Mouse (Mus musculus): Measurements from ENCODE around the gene Lrmda. TPM values are rescaled to one million over a fixed set of nuclear protein-coding genes. Genes with fewer than 3 reads are reported as not detected.

Gene Lrmda
- total and polyA plus RNA-seq, 3 experiments = 5.1 to 5.9 TPM; not detected in 1

DNA sequence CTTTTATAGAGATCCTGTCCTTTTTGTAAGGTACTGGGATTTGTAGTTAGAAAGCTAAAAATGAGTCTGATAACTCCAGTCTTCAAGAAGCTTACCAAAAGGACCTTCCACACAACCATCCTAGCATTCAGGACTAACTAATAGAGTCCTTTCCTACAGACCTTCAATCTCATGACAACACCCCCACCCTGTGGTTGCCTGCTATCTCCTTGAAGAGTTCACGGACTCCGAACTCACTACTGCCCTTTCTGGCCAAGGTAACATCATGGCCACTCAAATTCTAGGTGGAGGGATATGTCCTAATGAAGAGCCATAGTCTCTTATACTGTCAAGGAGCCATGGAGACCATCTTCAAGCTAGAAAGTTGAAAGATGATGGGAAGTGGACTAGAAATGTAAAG is 762.2 kb downstream of the Lrmda start:
- Histone ChIP-seq H3K9ac (ENCODE audit: control insufficient read depth, low read depth, low read length, poor library complexity, severe bottlenecking) (no peak overlapping the region), H3K27ac (ENCODE audit: control insufficient read depth, low read depth, low read length) (no peak overlapping the region), H3K4me1 (ENCODE audit: control insufficient read depth in 1 of 2, insufficient read depth in 2 of 2, low read length in 2 of 2) (no peaks in the 10 kb centered on the region), H3K79me2 (ENCODE audit: control insufficient read depth, insufficient read depth, low read length, poor library complexity) (no peaks in the 10 kb centered on the region), H3K36me3 (ENCODE audit: control insufficient read depth in 1 of 2, insufficient read depth in 2 of 2, low read length in 2 of 2) (no peaks in the 10 kb centered on the region), H3K9me3 (replicated peaks; ENCODE audit: insufficient read depth, low read length) (no peaks in the 10 kb centered on the region), H3K4me3 (ENCODE audit: control insufficient read depth in 1 of 2, insufficient read depth in 1 of 2, low read depth in 2 of 2, low read length in 2 of 2) (no peak overlapping the region), H3K27me3 (ENCODE audit: control insufficient read depth in 1 of 2, insufficient read depth in 2 of 2, low read length in 2 of 2) (no peaks in the 10 kb centered on the region)
- DNase-seq (ENCODE audit: low read depth, low spot score) = no peak
- TF ChIP-seq POLR2AphosphoS5 (IDR thresholded peaks at IDR 0.05; ENCODE audit: borderline replicate concordance, low read depth, low read length) (no peak), SIN3A (IDR thresholded peaks at IDR 0.05; ENCODE audit: low read length) (no peak), RAD21 (IDR thresholded peaks at IDR 0.05; ENCODE audit: low read depth, low read length) (peak; percentile 39), MAZ (IDR thresholded peaks at IDR 0.05; ENCODE audit: low read depth, low read length) (no peak), SMC3 (IDR thresholded peaks at IDR 0.05; ENCODE audit: low read depth, low read length) (peak; percentile 25; the same call in 1 of the 2 replicates), ZC3H11A (IDR thresholded peaks at IDR 0.05; ENCODE audit: low read depth, low read length) (0 out of 2 replicates have a peak, but pooled peaks have one; percentile 7), CTCF (IDR thresholded peaks at IDR 0.05 in 2 of 3, conservative IDR thresholded peaks at IDR 0.05 in 1 of 3; ENCODE audit: control insufficient read depth in 1 of 3, insufficient read depth in 1 of 3, low read depth in 2 of 3, low read length in 3 of 3, poor library complexity in 1 of 3, severe bottlenecking in 1 of 3) (peak in 2 of 3 experiments; percentile 10 to 35; a peak in 2 of 6 replicates), ZKSCAN1 (IDR thresholded peaks at IDR 0.05; ENCODE audit: low read depth, low read length) (no peak)

DNA sequence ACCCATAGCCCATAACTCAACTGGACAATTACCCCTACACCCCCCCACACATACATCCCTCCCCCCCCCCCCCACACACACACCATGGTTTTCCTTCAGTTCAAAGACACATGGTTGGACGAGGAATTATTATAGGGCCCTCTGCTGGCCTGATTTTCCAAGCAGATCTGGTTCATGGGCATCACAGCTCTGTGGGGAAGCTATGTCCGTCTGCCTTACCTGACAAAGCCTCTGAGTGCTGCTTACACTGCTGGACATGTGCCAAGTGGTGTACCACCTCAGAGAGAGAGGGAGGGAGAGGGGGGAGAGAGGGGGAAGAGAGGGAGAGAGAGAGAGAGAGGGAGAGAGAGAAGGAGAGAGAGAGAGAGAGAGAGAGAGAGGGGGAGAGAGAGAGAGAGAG is 762.9 kb downstream of the Lrmda start:
- no peak overlapping the region for H3K9ac ChIP-seq (ENCODE audit: control insufficient read depth, low read depth, low read length, poor library complexity, severe bottlenecking)
- no peak for DNase-seq (ENCODE audit: low read depth, low spot score)
- H3K9me3 ChIP-seq (replicated peaks; ENCODE audit: insufficient read depth, low read length) = no peaks in the 10 kb centered on the region
- no peaks in the 10 kb centered on the region for H3K4me1 ChIP-seq (ENCODE audit: control insufficient read depth in 1 of 2, insufficient read depth in 2 of 2, low read length in 2 of 2)
- no peaks in the 10 kb centered on the region for H3K36me3 ChIP-seq (ENCODE audit: control insufficient read depth in 1 of 2, insufficient read depth in 2 of 2, low read length in 2 of 2)
- no peak overlapping the region for H3K4me3 ChIP-seq (ENCODE audit: control insufficient read depth in 1 of 2, insufficient read depth in 1 of 2, low read depth in 2 of 2, low read length in 2 of 2)
- H3K79me2 ChIP-seq (ENCODE audit: control insufficient read depth, insufficient read depth, low read length, poor library complexity) = no peaks in the 10 kb centered on the region
- TF ChIP-seq TAL1 (IDR thresholded peaks at IDR 0.05; ENCODE audit: low read length) = no peak
- no peak for TF ChIP-seq MAZ (IDR thresholded peaks at IDR 0.05; ENCODE audit: low read depth, low read length)
- no peak for TF ChIP-seq E2F4 (IDR thresholded peaks at IDR 0.05; ENCODE audit: borderline replicate concordance, low read depth, low read length)
- TF ChIP-seq CTCF (IDR thresholded peaks at IDR 0.05 in 2 of 3, conservative IDR thresholded peaks at IDR 0.05 in 1 of 3; ENCODE audit: control insufficient read depth in 1 of 3, insufficient read depth in 1 of 3, low read depth in 2 of 3, low read length in 3 of 3, poor library complexity in 1 of 3, severe bottlenecking in 1 of 3) = peak in 1 of 3 experiments; percentile 6; a peak in 2 of 6 replicates
- no peak for TF ChIP-seq JUND (IDR thresholded peaks at IDR 0.05; ENCODE audit: low read depth, low read length)
- no peaks in the 10 kb centered on the region for H3K27me3 ChIP-seq (ENCODE audit: control insufficient read depth in 1 of 2, insufficient read depth in 2 of 2, low read length in 2 of 2)
- no peak overlapping the region for H3K27ac ChIP-seq (ENCODE audit: control insufficient read depth, low read depth, low read length)

DNA sequence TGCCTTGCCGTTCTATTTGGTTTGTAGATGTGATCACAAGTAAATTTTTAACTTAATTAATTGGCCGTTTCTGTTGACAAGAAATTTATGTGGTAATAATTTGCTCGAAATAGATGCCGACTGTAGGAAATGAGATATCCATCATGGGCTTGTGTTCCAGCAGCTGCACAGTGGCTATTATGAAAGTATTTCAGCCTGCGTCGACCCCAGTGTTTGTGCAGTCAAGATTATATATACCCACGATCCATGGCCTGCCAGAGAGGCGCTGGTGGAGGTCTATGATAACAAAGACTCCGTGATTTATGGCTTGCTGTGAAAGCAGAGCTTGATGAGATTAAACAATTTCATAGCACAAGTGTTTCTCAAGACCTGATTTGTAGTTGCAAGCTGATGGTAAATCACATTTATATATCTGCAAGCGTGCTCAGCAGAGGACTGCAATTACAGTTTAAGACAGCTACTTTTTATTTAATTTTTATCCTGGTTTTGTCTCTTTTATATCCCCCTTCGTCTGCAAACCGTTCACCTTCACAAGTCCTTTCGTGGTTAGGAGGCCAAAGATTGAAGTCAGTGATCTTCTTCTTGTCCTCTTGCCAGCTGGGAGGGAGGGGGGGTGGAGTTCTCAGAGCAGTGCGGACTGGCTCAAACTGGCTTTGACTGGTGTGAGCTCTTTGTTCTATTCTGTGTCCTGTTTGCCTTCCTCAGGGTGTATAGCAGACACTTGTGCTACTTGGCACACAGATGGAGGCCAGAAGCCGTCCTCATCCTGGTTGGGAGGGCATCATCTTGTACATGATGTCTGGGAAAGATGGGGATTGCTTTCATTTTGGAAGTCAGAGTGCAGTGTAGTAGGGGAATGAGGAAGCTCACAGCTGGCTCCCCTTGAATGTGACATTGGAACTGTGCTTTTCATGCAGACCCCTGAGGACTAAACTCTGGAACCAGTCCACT is 764.0 kb downstream of the Lrmda start:
- no peaks in the 10 kb centered on the region for H3K79me2 ChIP-seq (ENCODE audit: control insufficient read depth, insufficient read depth, low read length, poor library complexity)
- H3K9me3 ChIP-seq (replicated peaks; ENCODE audit: insufficient read depth, low read length) = no peaks in the 10 kb centered on the region
- no peaks in the 10 kb centered on the region for H3K36me3 ChIP-seq (ENCODE audit: control insufficient read depth in 1 of 2, insufficient read depth in 2 of 2, low read length in 2 of 2)
- H3K4me3 ChIP-seq (ENCODE audit: control insufficient read depth in 1 of 2, insufficient read depth in 1 of 2, low read depth in 2 of 2, low read length in 2 of 2) = no peak overlapping the region
- no peak overlapping the region for H3K27ac ChIP-seq (ENCODE audit: control insufficient read depth, low read depth, low read length)
- peak; percentile 23 for DNase-seq (ENCODE audit: low read depth, low spot score)
- H3K4me1 ChIP-seq (ENCODE audit: control insufficient read depth in 1 of 2, insufficient read depth in 2 of 2, low read length in 2 of 2) = no peaks in the 10 kb centered on the region
- no peaks in the 10 kb centered on the region for H3K27me3 ChIP-seq (ENCODE audit: control insufficient read depth in 1 of 2, insufficient read depth in 2 of 2, low read length in 2 of 2)
- H3K9ac ChIP-seq (ENCODE audit: control insufficient read depth, low read depth, low read length, poor library complexity, severe bottlenecking) = no peak overlapping the region
- TF ChIP-seq TAL1 (IDR thresholded peaks at IDR 0.05; ENCODE audit: low read length) (peak; percentile 13; the same call in 1 of the 2 replicates), MAZ (IDR thresholded peaks at IDR 0.05; ENCODE audit: low read depth, low read length) (no peak), ZKSCAN1 (IDR thresholded peaks at IDR 0.05; ENCODE audit: low read depth, low read length) (no peak), E2F4 (IDR thresholded peaks at IDR 0.05; ENCODE audit: borderline replicate concordance, low read depth, low read length) (no peak), ETS1 (IDR thresholded peaks at IDR 0.05; ENCODE audit: low read depth, low read length) (no peak), MYB (IDR thresholded peaks at IDR 0.05; ENCODE audit: low read depth, low read length) (no peak), EP300 (IDR thresholded peaks at IDR 0.05; ENCODE audit: low read depth in 1 of 2, low read length in 2 of 2) (no peak), NRF1 (IDR thresholded peaks at IDR 0.05; ENCODE audit: insufficient read depth, low read depth, low read length, poor library complexity, severe bottlenecking) (no peak), GABPA (IDR thresholded peaks at IDR 0.05; ENCODE audit: low read depth, low read length) (no peak), CTCF (IDR thresholded peaks at IDR 0.05 in 2 of 3, conservative IDR thresholded peaks at IDR 0.05 in 1 of 3; ENCODE audit: control insufficient read depth in 1 of 3, insufficient read depth in 1 of 3, low read depth in 2 of 3, low read length in 3 of 3, poor library complexity in 1 of 3, severe bottlenecking in 1 of 3) (no peak), BHLHE40 (IDR thresholded peaks at IDR 0.05; ENCODE audit: borderline replicate concordance, low read depth, low read length) (no peak), TCF12 (IDR thresholded peaks at IDR 0.05; ENCODE audit: low read depth, low read length) (peak; percentile 34; the same call in 1 of the 2 replicates), SMC3 (IDR thresholded peaks at IDR 0.05; ENCODE audit: low read depth, low read length) (no peak), MXI1 (IDR thresholded peaks at IDR 0.05; ENCODE audit: low read depth, low read length) (no peak), MAFK (IDR thresholded peaks at IDR 0.05; ENCODE audit: borderline replicate concordance, low read depth, low read length) (no peak), POLR2AphosphoS2 (IDR thresholded peaks at IDR 0.05; ENCODE audit: low read length) (no peak)
